Comparison of ENCODE assay signal across 10 mouse cellular contexts in the genomic region with DNA sequence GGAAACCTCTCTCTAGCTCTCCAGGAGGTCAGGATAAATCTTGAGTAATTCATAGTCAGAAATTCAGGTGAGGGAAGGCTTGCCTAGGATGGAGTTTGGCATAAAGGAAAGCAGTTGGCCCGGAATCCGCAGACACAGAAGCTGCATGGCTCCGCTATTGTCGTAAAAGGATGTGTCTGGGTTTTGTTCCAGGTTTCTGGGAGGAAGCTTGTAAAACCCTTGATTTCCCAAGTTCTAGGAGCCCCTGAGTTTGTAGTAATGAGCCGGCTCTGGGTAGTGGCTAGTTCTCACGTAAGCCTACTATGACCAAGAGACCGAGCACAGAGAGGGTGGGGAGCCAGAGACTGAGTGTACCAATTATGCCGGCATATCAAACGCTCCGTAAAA. TPM values are rescaled to one million over a fixed set of nuclear protein-coding genes. Genes with fewer than 3 reads are reported as not detected.
DNase-seq lines count a peak whose midpoint lies in the region; ATAC-seq lines count a peak whose summit lies in the region.
"Had no signal": no experiment of that assay in that cellular context is flagged by ENCODE, and none has a peak within 500 bp of the region (broad histone marks: within the 10 kb centered on the region; RNA-seq: fewer than 3 reads in every experiment).

No protein-coding gene starts in this region.

- H3K27ac ChIP-seq in kidney, embryonic 16.5 days (ENCODE audit: low read length): no peak overlapping the region
- peak overlapping the region; percentile 81 for H3K27ac ChIP-seq in forebrain, embryonic 11.5 days (ENCODE audit: low read depth, low read length)
- H3K27ac ChIP-seq in limb, embryonic 11.5 days (replicated peaks; ENCODE audit: low read depth, low read length): no peak overlapping the region
- H3K27ac ChIP-seq in neural tube, embryonic 13.5 days (replicated peaks): peak overlapping the region; percentile 85

- whole genome bisulfite sequencing in kidney, embryonic 16.5 days: 25% methylated on average over 10 of the region's 10 CpGs
- 18% methylated on average over 10 of the region's 10 CpGs for WGBS in forebrain, embryonic 11.5 days
- WGBS in limb, embryonic 11.5 days: 22% methylated on average over 10 of the region's 10 CpGs
- WGBS in neural tube, embryonic 13.5 days: 18% methylated on average over 10 of the region's 10 CpGs

- H3K9me3 ChIP-seq in kidney, embryonic 16.5 days (ENCODE audit: low read length): no peaks in the 10 kb centered on the region
- no peaks in the 10 kb centered on the region for H3K9me3 ChIP-seq in forebrain, embryonic 11.5 days (ENCODE audit: control insufficient read depth, low read length)
- H3K9me3 ChIP-seq in limb, embryonic 11.5 days (ENCODE audit: control insufficient read depth, low read length): no peaks in the 10 kb centered on the region; the same call in 1 of the 2 replicates
- no peaks in the 10 kb centered on the region for H3K9me3 ChIP-seq in neural tube, embryonic 13.5 days

- no peak for DNase-seq in kidney, postnatal 4 days
- no peak for DNase-seq in forebrain, embryonic 11.5 days (ENCODE audit: low spot score)
- no peak for DNase-seq in limb, embryonic 11.5 days (ENCODE audit: low spot score)
- no peak for DNase-seq in thymus, postnatal 10 days (ENCODE audit: low spot score in 2 of 2)
- DNase-seq in B cell, adult 2 months: no peak

- no peaks in the 10 kb centered on the region for H3K36me3 ChIP-seq in kidney, embryonic 16.5 days (ENCODE audit: insufficient read depth, low read length)
- no peaks in the 10 kb centered on the region for H3K36me3 ChIP-seq in forebrain, embryonic 11.5 days (ENCODE audit: control insufficient read depth, insufficient read depth, low read length)
- H3K36me3 ChIP-seq in limb, embryonic 11.5 days (ENCODE audit: control insufficient read depth, insufficient read depth, low read length): no peaks in the 10 kb centered on the region
- no peaks in the 10 kb centered on the region for H3K36me3 ChIP-seq in neural tube, embryonic 13.5 days

- H3K4me2 ChIP-seq in kidney, embryonic 16.5 days (replicated peaks; ENCODE audit: low read depth, low read length): peak overlapping the region; percentile 51
- H3K4me2 ChIP-seq in forebrain, embryonic 11.5 days (ENCODE audit: low read depth, low read length, severe bottlenecking): peak overlapping the region; percentile 59
- H3K4me2 ChIP-seq in limb, embryonic 11.5 days (ENCODE audit: low read depth, severe bottlenecking): peak overlapping the region; percentile 54
- H3K4me2 ChIP-seq in neural tube, embryonic 13.5 days: peak overlapping the region; percentile 63

- H3K4me3 ChIP-seq in kidney, embryonic 16.5 days (ENCODE audit: low read length): peak overlapping the region; percentile 28
- H3K4me3 ChIP-seq in forebrain, embryonic 11.5 days (ENCODE audit: low read depth, low read length): peak overlapping the region; percentile 16; the same call in 1 of the 2 replicates
- peak overlapping the region; percentile 17; the same call in 1 of the 2 replicates for H3K4me3 ChIP-seq in limb, embryonic 11.5 days (ENCODE audit: low read depth, low read length)
- H3K4me3 ChIP-seq in neural tube, embryonic 13.5 days: peak overlapping the region; percentile 31
- H3K4me3 ChIP-seq: myocyte had no signal

- peak overlapping the region; percentile 17; the same call in 1 of the 2 replicates for H3K9ac ChIP-seq in kidney, embryonic 16.5 days (replicated peaks; ENCODE audit: low read length)
- H3K9ac ChIP-seq in forebrain, embryonic 11.5 days (ENCODE audit: low read length): peak overlapping the region; percentile 12
- no peak overlapping the region; the same call in 1 of the 2 replicates for H3K9ac ChIP-seq in limb, embryonic 11.5 days (ENCODE audit: low read length)
- peak overlapping the region; percentile 64 for H3K9ac ChIP-seq in neural tube, embryonic 13.5 days

- ATAC-seq in kidney, embryonic 16.5 days (ENCODE audit: low FRiP score, low TSS enrichment): no peak
- no peak for ATAC-seq in forebrain, embryonic 11.5 days (replicated peaks; ENCODE audit: low FRiP score)
- ATAC-seq in limb, embryonic 11.5 days (ENCODE audit: insufficient number of reproducible peaks, low FRiP score, low TSS enrichment, low read depth): no peak
- no peak for ATAC-seq in neural tube, embryonic 13.5 days (ENCODE audit: low read depth)
- ATAC-seq in inflammation-experienced regulatory T-cells, adult 6 months: no peak

- no peaks in the 10 kb centered on the region for H3K27me3 ChIP-seq in kidney, embryonic 16.5 days (ENCODE audit: insufficient read depth, low read length)
- no peaks in the 10 kb centered on the region for H3K27me3 ChIP-seq in forebrain, embryonic 11.5 days (ENCODE audit: control insufficient read depth, insufficient read depth, low read length)
- H3K27me3 ChIP-seq in limb, embryonic 11.5 days (ENCODE audit: control insufficient read depth, insufficient read depth, low read length): no peaks in the 10 kb centered on the region
- no peaks in the 10 kb centered on the region for H3K27me3 ChIP-seq in neural tube, embryonic 13.5 days

- H3K4me1 ChIP-seq in kidney, embryonic 16.5 days (ENCODE audit: insufficient read depth, low read length): peaks cover 17% of the 10 kb centered on the region
- peaks cover 11% of the 10 kb centered on the region; the same call in 1 of the 2 replicates for H3K4me1 ChIP-seq in forebrain, embryonic 11.5 days (replicated peaks; ENCODE audit: control insufficient read depth, insufficient read depth, low read length)
- H3K4me1 ChIP-seq in limb, embryonic 11.5 days (ENCODE audit: control insufficient read depth, insufficient read depth, low read length): peaks cover 10% of the 10 kb centered on the region
- H3K4me1 ChIP-seq in neural tube, embryonic 13.5 days (replicated peaks): peaks cover 33% of the 10 kb centered on the region

RNA-seq across cellular contexts. Expression of a gene that starts 52.7 kb away (rescaled TPM):
- not detected in 2 replicates for polyA plus RNA-seq in kidney, embryonic 16.5 days (2015; fragmentation: Nextera tagmentation; extraction: Ambion mirVana)
- not detected in 2 replicates for polyA plus RNA-seq in forebrain, embryonic 11.5 days (2014; fragmentation: Nextera tagmentation; extraction: Ambion mirVana)
- polyA plus RNA-seq in limb, embryonic 11.5 days (2014; fragmentation: Nextera tagmentation; extraction: Ambion mirVana): not detected in 2 replicates
- not detected in 2 replicates for polyA plus RNA-seq in neural tube, embryonic 13.5 days (2015; fragmentation: Nextera tagmentation; extraction: Ambion mirVana)
- polyA plus RNA-seq in inflammation-experienced regulatory T-cells, adult 6 months (2017; shearing (Covaris generic)): not detected
- polyA plus RNA-seq: large intestine, adult 2 months; myocyte had no signal

Comparison
In these comparisons a context has a peak if more than half of its experiments do, and no peak if none do; other contexts are left out.
1. H3K27ac ChIP-seq: peak in forebrain, embryonic 11.5 days (single experiment) and neural tube, embryonic 13.5 days (single experiment); none in kidney, embryonic 16.5 days (single experiment) and limb, embryonic 11.5 days (single experiment).
2. Peak in every context shown above with its lines, with median percentiles within 50 percentile points of each other: H3K4me2 ChIP-seq and H3K4me3 ChIP-seq.